In the genomic region with DNA sequence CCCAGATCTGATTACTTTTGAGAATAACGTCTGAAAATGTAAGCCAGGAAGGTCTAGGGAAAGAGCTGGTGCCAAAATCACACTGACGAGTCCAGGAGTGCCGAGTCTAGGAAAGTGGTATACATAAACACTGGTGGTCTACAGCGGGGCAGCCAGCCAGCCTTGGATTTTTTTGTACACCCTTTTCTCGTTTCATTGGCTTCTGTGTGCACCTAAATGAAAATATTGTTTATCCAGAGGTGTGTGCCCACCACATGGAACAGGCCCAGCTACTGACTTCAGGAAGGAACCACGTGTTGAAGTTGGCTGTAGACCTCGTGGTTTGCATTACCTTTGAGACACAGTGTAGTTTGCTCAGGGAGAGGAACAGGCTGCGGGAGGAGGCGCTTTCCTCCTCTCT, we compare ENCODE assay signal across 17 mouse cellular contexts.
"Had no signal": no experiment of that assay in that cellular context is flagged by ENCODE, and none has a peak within 500 bp of the region (broad histone marks: within the 10 kb centered on the region; RNA-seq: fewer than 3 reads in every experiment).

No protein-coding gene starts in this region.

- H3K9ac ChIP-seq: intestine, embryonic 15.5 days; kidney, embryonic 15.5 days; liver, embryonic 13.5 days; liver, postnatal 0 days; lung, embryonic 15.5 days; midbrain, embryonic 13.5 days; neural tube, embryonic 15.5 days had no signal

- ATAC-seq: intestine, embryonic 15.5 days; liver, postnatal 0 days; midbrain, embryonic 13.5 days had no signal

- H3K27me3 ChIP-seq: intestine, embryonic 15.5 days; kidney, embryonic 15.5 days; liver, embryonic 13.5 days; lung, embryonic 15.5 days; midbrain, embryonic 13.5 days; neural tube, embryonic 15.5 days had no signal

- H3K9me3 ChIP-seq: intestine, embryonic 15.5 days; kidney, embryonic 15.5 days; liver, embryonic 13.5 days; lung, embryonic 15.5 days; midbrain, embryonic 13.5 days; neural tube, embryonic 15.5 days had no signal

- H3K36me3 ChIP-seq: intestine, embryonic 15.5 days; kidney, embryonic 15.5 days; liver, embryonic 13.5 days; lung, embryonic 15.5 days; midbrain, embryonic 13.5 days; neural tube, embryonic 15.5 days had no signal

- H3K27ac ChIP-seq: intestine, embryonic 15.5 days; kidney, embryonic 15.5 days; liver, embryonic 13.5 days; lung, embryonic 15.5 days; midbrain, embryonic 13.5 days; neural tube, embryonic 15.5 days had no signal

- H3K4me3 ChIP-seq: intestine, embryonic 15.5 days; kidney, embryonic 15.5 days; liver, embryonic 13.5 days; lung, embryonic 15.5 days; midbrain, embryonic 13.5 days; myocyte; neural tube, embryonic 15.5 days had no signal

- DNase-seq: kidney, adult 18-20 months; kidney, postnatal 14 days; layer of hippocampus, adult 9-11 months; layer of hippocampus, postnatal 36 days; liver; liver, embryonic 13.5 days; liver, postnatal 0 days; right cerebral cortex, adult 18-20 months; right cerebral cortex, postnatal 4 days; spleen, adult 18-20 months; thymus, postnatal 36 days had no signal

- H3K4me1 ChIP-seq: intestine, embryonic 15.5 days; liver, embryonic 13.5 days; lung, embryonic 15.5 days; midbrain, embryonic 13.5 days had no signal

- H3K4me2 ChIP-seq: intestine, embryonic 15.5 days; kidney, embryonic 15.5 days; liver, embryonic 13.5 days; lung, embryonic 15.5 days; midbrain, embryonic 13.5 days; neural tube, embryonic 15.5 days had no signal
